Mouse (Mus musculus) large intestine, adult 2 months (tissue): ENCODE data around the gene Nop2. TPM values are rescaled to one million over a fixed set of nuclear protein-coding genes. Genes with fewer than 3 reads are reported as not detected.

Source experiments
- DNase-seq: peaks from one replicate; pipeline ENCODE4 v3.0.0-alpha.2; 2012; ENCODE audit warnings: low read depth, low spot score
- WGBS: fragments of 180-500 bp; shearing (Covaris S2); methylation state at CpG from one replicate; pipeline ENCODE4 v1.1.7; 2018; 5-methylcytosine and 5-hydroxymethylcytosine counted together
- polyA plus RNA-seq: library from polyadenylated mRNA; depleted of rRNA; stranded (reverse); fragments of >200 nt; gene quantifications from 2 replicates; pipeline ENCODE4 v1.2.3, GENCODE M21; 2012

Gene Nop2
- polyA plus RNA-seq, 1 experiment = 17.7 TPM

DNA sequence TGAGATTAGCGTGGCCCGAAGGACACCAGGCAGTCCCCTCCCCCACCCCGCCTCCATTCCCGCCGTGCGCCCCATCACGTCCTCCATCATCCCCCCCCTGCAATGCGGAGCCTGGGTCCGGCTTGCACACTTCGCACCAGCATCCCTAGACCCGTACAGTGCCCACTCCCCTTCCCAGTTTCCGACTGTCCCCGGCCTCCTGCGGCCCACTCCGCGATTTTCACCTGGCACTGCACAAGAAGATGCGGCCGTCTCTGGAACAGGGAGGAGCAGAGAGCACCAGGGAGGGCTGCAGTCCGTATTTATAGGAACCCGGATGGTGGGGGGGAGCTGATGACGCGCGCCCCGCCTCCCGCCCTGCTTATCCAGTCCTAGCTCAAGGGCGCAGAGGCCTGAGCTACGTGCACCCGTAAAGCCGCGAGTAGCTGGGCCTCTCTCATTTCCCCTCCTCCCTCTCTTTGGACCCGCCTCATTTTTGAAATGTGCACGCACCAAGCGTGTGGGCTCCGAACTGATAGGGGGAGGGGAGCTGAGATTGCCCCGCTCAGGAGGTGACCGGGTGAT is 33.7 kb downstream of the Nop2 start:
- WGBS = under 1% methylated on average over 35 of the region's 36 CpGs

DNA sequence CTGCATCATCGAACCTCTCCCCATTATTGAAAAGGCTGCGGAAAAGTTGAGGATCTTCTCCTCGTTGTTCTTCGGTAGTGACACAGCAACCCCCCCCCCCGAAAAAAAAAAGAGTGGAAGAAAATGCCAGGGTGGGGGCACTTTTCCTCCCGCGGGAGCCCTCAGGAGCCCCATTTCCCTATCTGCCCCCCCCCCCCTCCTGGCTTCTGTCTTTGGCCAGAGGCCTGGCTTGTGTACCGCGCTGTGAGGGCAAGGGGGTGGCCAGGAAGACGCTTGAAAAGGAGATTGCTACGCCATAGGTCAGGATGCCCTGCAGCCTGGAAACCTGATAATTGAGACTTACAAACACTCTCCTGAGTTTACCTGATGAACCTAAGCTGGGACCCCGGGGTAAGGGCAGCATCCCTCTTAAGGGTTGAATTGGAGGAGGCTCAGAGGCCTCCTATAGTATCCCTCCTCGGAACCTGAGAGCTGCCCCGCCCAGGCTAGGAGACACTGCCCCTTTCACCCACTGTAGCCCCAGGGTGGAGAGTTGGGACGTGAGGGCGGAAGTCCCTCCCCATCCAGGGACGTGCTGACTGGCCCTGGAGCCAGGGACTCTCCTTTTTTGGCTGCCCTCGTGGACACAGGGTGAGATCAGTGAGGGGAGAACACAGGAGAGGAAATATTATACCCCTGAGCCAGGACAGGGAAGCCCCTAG is 34.5 kb downstream of the Nop2 start, which contains the start of gene Gapdh:
Gene Gapdh (minus strand): TSS at position 417 of the 701 bp plus-strand sequence.
- under 1% methylated on average over 18 of the region's 18 CpGs for WGBS
- peak; percentile 77 for DNase-seq

More for the DNA sequence above, 33.7 kb downstream of the Nop2 start:
- DNase-seq = peak; percentile 78

DNA sequence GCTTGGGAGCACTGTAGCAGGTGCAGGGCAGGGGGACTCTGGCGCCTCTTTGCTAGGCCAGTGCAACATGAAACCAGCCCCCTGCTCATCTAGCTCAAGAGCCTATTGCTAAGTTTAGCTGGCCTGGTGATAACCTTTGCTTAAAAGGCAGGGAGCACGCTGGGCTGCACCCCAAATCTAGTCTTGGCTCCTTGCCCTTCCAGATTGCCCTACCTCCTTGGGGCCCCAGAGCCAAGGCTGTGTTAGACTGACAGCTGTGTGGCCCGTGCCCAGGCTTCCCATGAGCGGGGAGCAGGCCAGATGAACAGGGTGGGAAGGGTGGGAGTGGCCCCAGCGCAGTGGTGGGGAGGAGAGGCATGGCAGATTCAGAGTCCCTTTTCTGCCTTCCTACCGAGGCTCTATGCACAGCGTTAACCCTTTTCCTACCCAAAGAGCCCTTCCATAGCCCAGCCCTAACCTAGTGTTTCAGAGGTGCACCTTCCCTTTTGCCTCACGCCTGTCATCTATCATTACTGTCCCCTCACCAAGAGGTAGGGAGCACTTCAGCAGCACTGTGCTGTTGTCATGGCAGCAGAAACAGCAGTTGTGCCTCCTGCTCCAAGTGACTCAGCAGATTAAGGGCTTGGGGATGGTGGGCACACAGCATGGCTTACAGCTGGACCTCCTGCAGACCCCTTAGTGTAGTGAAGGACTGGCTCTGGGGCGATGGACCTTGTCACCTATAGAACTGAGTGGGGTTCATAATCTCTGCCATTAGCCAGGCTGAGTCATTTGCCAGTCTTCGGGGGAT is 35.3 kb downstream of the Nop2 start:
- no peak for DNase-seq
- WGBS = 16% methylated on average over 10 of the region's 10 CpGs

DNA sequence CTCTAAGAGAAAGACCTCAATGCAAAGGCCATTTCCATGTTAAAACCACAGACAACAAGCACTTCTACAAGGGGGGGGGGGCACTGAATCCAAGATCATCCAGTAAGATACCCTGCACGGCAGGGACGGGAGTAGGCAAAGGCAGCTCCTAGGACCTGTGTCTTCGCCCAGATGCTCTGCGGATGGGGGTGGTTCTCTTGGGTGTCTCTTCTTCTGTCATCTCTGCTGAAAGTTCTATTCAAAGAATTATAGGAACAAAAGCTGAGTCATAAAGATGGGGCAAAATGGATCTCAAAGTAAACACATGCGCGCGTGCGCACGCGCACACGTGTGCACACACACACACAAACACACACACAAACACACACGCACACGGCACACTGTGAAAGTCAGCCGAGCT is 36.4 kb downstream of the Nop2 start:
- 93% methylated on average over 14 of the region's 14 CpGs for WGBS
- no peak for DNase-seq

GRCm38 (mm10) chr6:125170194-125170593 is 38.5 kb downstream of the Nop2 start:
- 81% methylated on average over 6 of the region's 6 CpGs for WGBS
- DNase-seq = no peak

DNA sequence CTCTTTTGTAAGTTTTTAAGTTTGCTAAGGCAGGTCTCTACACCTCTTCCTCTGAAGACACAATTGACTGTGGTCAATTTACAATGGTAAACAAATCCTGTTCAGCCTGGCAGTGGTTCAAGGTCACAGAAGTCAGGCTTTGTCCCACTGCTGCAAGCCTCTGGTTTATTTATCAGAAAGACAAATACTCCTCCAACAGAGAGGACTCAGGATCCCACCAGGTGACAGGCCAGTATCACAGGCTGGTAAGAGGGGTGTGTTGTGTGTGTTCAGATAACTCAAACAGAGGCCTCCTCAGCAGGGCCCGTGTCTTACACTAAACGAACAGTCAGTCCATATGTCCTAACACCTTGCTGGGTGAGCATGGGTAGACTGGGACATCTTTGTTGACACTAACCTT is 40.8 kb downstream of the Nop2 start:
- WGBS = 33% methylated on average over 2 of the region's 2 CpGs
- DNase-seq = no peak

GRCm38 (mm10) chr6:125173256-125173655 is 41.5 kb downstream of the Nop2 start:
- 92% methylated on average over 7 of the region's 7 CpGs for WGBS
- no peak for DNase-seq

GRCm38 (mm10) chr6:125175469-125175868 is 43.8 kb downstream of the Nop2 start:
- no peak for DNase-seq
- 93% methylated on average over 5 of the region's 5 CpGs for WGBS

DNA sequence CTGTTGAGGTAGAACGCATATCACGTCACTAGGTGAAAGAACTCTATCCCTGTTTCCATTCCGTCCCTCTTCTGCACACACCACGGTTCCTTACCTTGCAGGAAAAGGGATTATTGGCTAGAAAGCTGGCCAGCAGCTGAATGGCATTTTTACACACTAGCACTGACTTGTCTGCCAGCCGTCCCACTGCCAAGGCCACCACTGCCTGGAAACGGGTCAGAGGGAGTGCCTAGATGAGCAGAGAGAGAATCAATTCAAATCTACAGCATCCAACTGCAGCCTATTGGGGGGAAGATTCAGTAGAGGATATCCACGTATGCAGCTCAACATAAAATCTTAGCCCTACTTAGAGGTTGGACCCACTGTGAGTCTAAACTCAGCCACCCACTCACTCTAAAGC is 47.9 kb downstream of the Nop2 start:
- DNase-seq = no peak
- 92% methylated on average over 7 of the region's 7 CpGs for WGBS

DNA sequence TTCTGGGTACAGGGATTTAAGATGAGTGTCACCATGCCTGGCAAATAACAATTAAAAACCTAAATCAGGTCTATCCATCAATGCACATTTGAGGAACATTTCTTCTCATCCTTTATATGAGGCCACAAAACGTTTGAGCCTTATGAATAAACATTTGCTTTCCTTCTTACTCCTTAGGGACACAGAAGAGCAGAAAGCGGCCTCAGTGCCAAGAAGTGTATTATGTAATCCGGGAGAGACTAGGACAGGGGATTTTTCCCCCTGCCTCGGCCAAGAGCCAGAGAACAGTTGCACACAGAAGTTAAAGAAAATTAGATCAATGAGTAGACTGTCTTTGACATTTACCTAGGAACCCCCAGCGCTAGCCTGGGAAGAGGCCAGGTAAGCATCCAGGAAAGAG is 50.4 kb downstream of the Nop2 start:
- DNase-seq = no peak
- 72% methylated on average over 5 of the region's 5 CpGs for WGBS

DNA sequence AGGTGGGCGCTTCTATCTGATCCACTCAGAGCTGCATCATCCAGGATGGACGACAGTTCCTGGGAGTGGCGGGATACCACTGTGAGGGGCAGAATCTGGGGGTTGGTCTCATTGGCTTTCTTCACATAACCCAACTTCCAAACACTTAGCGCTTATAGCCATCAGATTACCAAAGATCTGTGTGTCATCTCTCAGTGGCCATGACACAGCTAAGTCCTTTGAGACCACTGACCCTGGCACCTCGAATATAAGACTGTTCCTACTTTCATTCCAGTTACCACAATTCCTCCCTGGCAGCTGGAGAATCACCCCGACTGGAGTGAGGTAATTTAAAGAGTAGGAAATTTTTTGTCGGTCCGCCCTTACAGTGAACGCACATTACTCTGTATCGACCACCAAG is 54.5 kb downstream of the Nop2 start:
- WGBS = 95% methylated on average over 10 of the region's 10 CpGs

DNA sequence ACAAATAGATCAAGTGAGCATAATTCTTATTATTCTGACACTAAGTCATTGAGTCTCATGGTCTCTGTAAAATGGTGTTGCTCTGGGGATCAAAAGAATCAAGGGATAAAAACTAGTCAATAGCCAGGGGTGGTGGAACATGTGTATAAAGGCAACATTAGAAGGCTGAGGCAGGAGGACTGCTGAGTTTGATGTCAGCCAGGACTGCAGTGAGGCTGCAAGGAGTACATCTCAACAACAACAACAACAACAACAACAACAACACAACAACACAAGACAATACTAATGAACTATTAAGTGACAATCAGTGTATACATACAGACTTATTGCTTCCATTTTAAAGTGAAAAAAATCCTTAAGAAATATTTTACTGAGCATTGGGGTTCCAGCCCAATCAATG is 59.1 kb downstream of the Nop2 start:
- no peak for DNase-seq

More for the DNA sequence above, 54.5 kb downstream of the Nop2 start:
- no peak for DNase-seq

- WGBS = under 1% methylated on average over 54 of the region's 54 CpGs
- DNase-seq = peak; percentile 68
Measured at GRCm38 (mm10) chr6:125191332-125192015, 59.8 kb downstream of the Nop2 start, which contains the start of the genes Ncapd2 and Mrpl51. Ncapd2 (minus strand) TSS chr6:125191701. Mrpl51 (plus strand) TSS chr6:125191801.

DNA sequence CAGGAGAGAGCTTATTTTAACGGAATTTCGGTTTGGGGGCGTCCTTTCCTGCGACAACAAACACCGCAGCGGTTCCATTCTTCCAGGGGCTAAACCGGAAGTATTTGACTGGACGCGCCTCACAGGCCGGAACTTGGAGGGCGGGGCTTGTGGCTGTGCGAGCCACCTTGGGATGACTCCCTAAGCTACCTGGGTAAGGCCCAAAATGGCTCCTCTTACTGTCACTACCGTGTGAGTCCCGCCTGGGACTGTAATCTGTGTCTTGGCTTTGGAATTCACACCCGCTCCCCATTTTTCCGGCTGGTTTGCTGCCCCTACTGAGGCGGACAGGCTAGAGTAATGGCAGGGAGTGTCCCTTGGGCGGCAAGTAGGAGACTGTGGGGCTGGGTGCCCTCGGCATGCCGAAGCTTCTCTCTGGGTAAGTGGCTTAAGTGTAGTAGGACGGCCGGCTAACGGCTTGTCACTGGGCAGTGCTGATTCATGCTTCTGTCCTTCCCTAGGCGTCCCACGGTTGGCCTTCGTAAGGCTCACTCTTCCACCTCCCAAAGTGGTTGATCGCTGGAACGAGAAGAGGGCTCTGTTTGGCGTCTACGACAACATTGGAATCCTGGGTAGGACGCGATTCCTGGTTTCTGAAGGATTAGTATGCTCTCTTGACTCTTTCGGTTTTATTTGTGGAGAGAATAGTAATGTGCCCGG is 60.5 kb downstream of the Nop2 start:
- DNase-seq = peak; percentile 88
- under 1% methylated on average over 34 of the region's 34 CpGs for WGBS

GRCm38 (mm10) chr6:125192841-125193240 is 61.1 kb downstream of the Nop2 start:
- 21% methylated on average over 5 of the region's 5 CpGs for WGBS
- DNase-seq = no peak

GRCm38 (mm10) chr6:125193390-125193789 is 61.7 kb downstream of the Nop2 start:
- WGBS = 36% methylated on average over 7 of the region's 7 CpGs
- no peak for DNase-seq
